Comparison of ENCODE assay signal across 10 mouse cellular contexts in the genomic region with DNA sequence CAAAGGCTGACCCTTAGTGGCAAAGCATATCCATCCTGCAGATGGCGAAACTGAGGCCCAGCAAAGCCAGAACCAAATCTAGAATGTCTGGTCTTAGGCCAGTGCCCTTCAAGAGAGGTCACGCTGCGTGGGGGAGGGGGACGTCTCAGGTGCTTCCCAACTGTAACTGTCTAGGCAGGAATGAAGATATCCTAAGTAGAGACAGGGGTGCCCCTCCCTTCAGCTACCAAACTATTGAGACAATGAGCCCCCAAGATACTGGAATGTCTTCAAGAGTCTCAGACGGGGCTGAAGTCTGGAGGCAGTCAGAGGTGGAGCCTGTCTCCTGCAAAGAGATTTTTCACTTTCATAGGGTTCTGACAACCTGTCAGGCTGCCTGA.
A peak's percentile ranks its signal among the peaks of the same experiment; 100 is the strongest.
DNase-seq lines count a peak whose midpoint lies in the region; ATAC-seq and TF ChIP-seq lines count a peak whose summit lies in the region.
"Had no signal": no experiment of that assay in that cellular context is flagged by ENCODE, and none has a peak within 500 bp of the region (broad histone marks: within the 10 kb centered on the region; RNA-seq: fewer than 3 reads in every experiment).

No protein-coding gene starts in this region.

- H3K4me2 ChIP-seq in kidney, embryonic 15.5 days, result no peak overlapping the region
- H3K4me2 ChIP-seq in heart, embryonic 11.5 days, result no peak overlapping the region
- no peak overlapping the region for H3K4me2 ChIP-seq in stomach, postnatal 0 days (replicated peaks; ENCODE audit: low read depth)
- H3K4me2 ChIP-seq: embryonic facial prominence, embryonic 13.5 days; hindbrain, embryonic 15.5 days; limb, embryonic 13.5 days had no signal

- H3K4me1 ChIP-seq in kidney, embryonic 15.5 days, result peaks cover 38% of the 10 kb centered on the region
- H3K4me1 ChIP-seq in heart, embryonic 11.5 days (ENCODE audit: control insufficient read depth, insufficient read depth, low read length), result peaks cover 13% of the 10 kb centered on the region
- H3K4me1 ChIP-seq in stomach, postnatal 0 days (replicated peaks; ENCODE audit: control insufficient read depth, insufficient read depth), result no peaks in the 10 kb centered on the region

- H3K27me3 ChIP-seq in kidney, embryonic 15.5 days, result no peaks in the 10 kb centered on the region
- H3K27me3 ChIP-seq in heart, embryonic 11.5 days (ENCODE audit: control insufficient read depth, insufficient read depth, low read length), result no peaks in the 10 kb centered on the region
- no peaks in the 10 kb centered on the region for H3K27me3 ChIP-seq in stomach, postnatal 0 days (ENCODE audit: control insufficient read depth, insufficient read depth, low read length)
- H3K27me3 ChIP-seq: embryonic facial prominence, embryonic 13.5 days; hindbrain, embryonic 15.5 days; limb, embryonic 13.5 days had no signal

- H3K9ac ChIP-seq in kidney, embryonic 15.5 days, result no peak overlapping the region
- H3K9ac ChIP-seq in heart, embryonic 11.5 days (ENCODE audit: low read depth, low read length), result peak overlapping the region; percentile 49; the same call in 1 of the 2 replicates
- no peak overlapping the region for H3K9ac ChIP-seq in stomach, postnatal 0 days (ENCODE audit: low read length)
- H3K9ac ChIP-seq: embryonic facial prominence, embryonic 13.5 days; hindbrain, embryonic 15.5 days; limb, embryonic 13.5 days had no signal

- no peaks in the 10 kb centered on the region for H3K9me3 ChIP-seq in kidney, embryonic 15.5 days (replicated peaks)
- no peaks in the 10 kb centered on the region for H3K9me3 ChIP-seq in heart, embryonic 11.5 days (replicated peaks; ENCODE audit: control insufficient read depth, low read length)
- no peaks in the 10 kb centered on the region for H3K9me3 ChIP-seq in stomach, postnatal 0 days (ENCODE audit: control insufficient read depth, low read length)
- H3K9me3 ChIP-seq: embryonic facial prominence, embryonic 13.5 days; hindbrain, embryonic 15.5 days; limb, embryonic 13.5 days had no signal

- TF ChIP-seq CTCF in stomach, postnatal 0 days (IDR thresholded peaks at IDR 0.05; ENCODE audit: low read depth), result peak; percentile 25; the same call in 1 of the 2 replicates

- DNase-seq in kidney, adult 18-20 months, result peak; percentile 63
- peak; percentile 52 for DNase-seq in testis, postnatal 10 days (ENCODE audit: low spot score)
- no peak for DNase-seq in testis, postnatal 14 days (ENCODE audit: low spot score)
- DNase-seq in stomach, postnatal 0 days (ENCODE audit: low spot score), result no peak
- no peak for DNase-seq in MN1 (ENCODE audit: low spot score)

- H3K4me3 ChIP-seq in kidney, embryonic 15.5 days (replicated peaks), result no peak overlapping the region
- no peak overlapping the region for H3K4me3 ChIP-seq in heart, embryonic 11.5 days (ENCODE audit: low read depth, low read length)
- no peak overlapping the region for H3K4me3 ChIP-seq in stomach, postnatal 0 days (ENCODE audit: low read depth, low read length)
- H3K4me3 ChIP-seq: embryonic facial prominence, embryonic 13.5 days; hindbrain, embryonic 15.5 days; limb, embryonic 13.5 days had no signal

- H3K27ac ChIP-seq in kidney, embryonic 15.5 days, result no peak overlapping the region
- peak overlapping the region; percentile 67 for H3K27ac ChIP-seq in heart, embryonic 11.5 days (ENCODE audit: low read depth, low read length)
- no peak overlapping the region for H3K27ac ChIP-seq in stomach, postnatal 0 days (replicated peaks)
- H3K27ac ChIP-seq: hindbrain, embryonic 15.5 days; limb, embryonic 13.5 days had no signal

- TF ChIP-seq EP300 in stomach, postnatal 0 days (optimal IDR thresholded peaks at IDR 0.05), result no peak

- ATAC-seq in kidney, embryonic 15.5 days (replicated peaks; ENCODE audit: low FRiP score), result no peak
- no peak for ATAC-seq in heart, embryonic 11.5 days (replicated peaks; ENCODE audit: insufficient number of reproducible peaks, low FRiP score, low TSS enrichment)
- ATAC-seq in stomach, postnatal 0 days (ENCODE audit: low FRiP score, low TSS enrichment), result no peak

- WGBS in kidney, embryonic 15.5 days, result 50% methylated on average over 5 of the region's 5 CpGs
- 39% methylated on average over 5 of the region's 5 CpGs for WGBS in heart, embryonic 11.5 days (ENCODE audit: insufficient replicate concordance)
- 50% methylated on average over 5 of the region's 5 CpGs for WGBS in stomach, postnatal 0 days

- H3K36me3 ChIP-seq in kidney, embryonic 15.5 days, result 0 out of 2 replicates have a peak, but pooled peaks cover 4% of the 10 kb centered on the region
- H3K36me3 ChIP-seq in heart, embryonic 11.5 days (ENCODE audit: control insufficient read depth, insufficient read depth, low read length), result peaks cover 1% of the 10 kb centered on the region; the same call in 1 of the 2 replicates
- H3K36me3 ChIP-seq in stomach, postnatal 0 days (ENCODE audit: control insufficient read depth, insufficient read depth, low read length), result no peaks in the 10 kb centered on the region
- H3K36me3 ChIP-seq: hindbrain, embryonic 15.5 days had no signal

Comparison
In these comparisons a context has a peak if more than half of its experiments do, and no peak if none do; other contexts are left out.
1. DNase-seq: peak in kidney, adult 18-20 months (single experiment) and testis, postnatal 10 days (single experiment); none in testis, postnatal 14 days (single experiment), stomach, postnatal 0 days (single experiment) and MN1 (single experiment).